Mouse (Mus musculus) erythroblast, adult 5-6 weeks (primary cell): ENCODE results near the gene Zpbp. TPM values are rescaled to one million over a fixed set of nuclear protein-coding genes. Genes with fewer than 3 reads are reported as not detected.

Experiments used
- ATAC-seq: replicated peaks from 2 replicates; pipeline ENCODE4 v1.8.0; 2016; ENCODE audit warnings: moderate number of reproducible peaks, mild to moderate bottlenecking, moderate TSS enrichment, inconsistent platforms; ENCODE audit not compliant: poor library complexity, low FRiP score, severe bottlenecking
- total RNA-seq, 2 experiments: library from RNA; stranded (forward) in 1 of 2; stranded (reverse) in 1 of 2; fragments of 150-400 nt in 1 of 2; fragments of 200-764, 138-1000 nt in 1 of 2; gene quantifications; 2 replicates each; pipeline versions ENCODE4 v1.2.3 to v1.2.4; 2015 to 2017; ENCODE audit warnings: low replicate concordance in 2 of 2

Zpbp gene
- total RNA-seq (2015; ENCODE audit: low replicate concordance) (1.2 and 1.9 TPM in 2 replicates), total RNA-seq (2017; ENCODE audit: low replicate concordance) (0.34 TPM in 1 of 2 replicates, not detected in the other)

GRCm38 (mm10) chr11:11461635-11462560 is at the start of gene Zpbp, which contains the start of gene Spata48:
TSS of gene Zpbp (minus strand) at chr11:11462408.
TSS of gene Spata48 (plus strand) at chr11:11462094.
- peak; percentile 97 for ATAC-seq

GRCm38 (mm10) chr11:11509413-11509812 is 47.2 kb upstream of the Zpbp start:
- no peak for ATAC-seq

- ATAC-seq, result no peak
Observed at GRCm38 (mm10) chr11:11506187-11506586, 44.0 kb upstream of the Zpbp start.

- ATAC-seq, result no peak
Observed at GRCm38 (mm10) chr11:11499944-11500343, 37.7 kb upstream of the Zpbp start.

GRCm38 (mm10) chr11:11495697-11496096 is 33.5 kb upstream of the Zpbp start:
- no peak for ATAC-seq

- no peak for ATAC-seq
Observed at GRCm38 (mm10) chr11:11492044-11492443, 29.8 kb upstream of the Zpbp start.

GRCm38 (mm10) chr11:11484378-11484777 is 22.2 kb upstream of the Zpbp start:
- 0 out of 2 replicates have a peak, but pooled peaks have one; percentile 35 for ATAC-seq

GRCm38 (mm10) chr11:11468924-11469323 is 6.7 kb upstream of the Zpbp start:
- no peak for ATAC-seq

GRCm38 (mm10) chr11:11462561-11462890 is 318 bp upstream of the Zpbp start:
- 0 out of 2 replicates have a peak, but pooled peaks have one; percentile 14 for ATAC-seq

GRCm38 (mm10) chr11:11455037-11455436 is 7.2 kb downstream of the Zpbp start:
- peak; percentile 65 for ATAC-seq

GRCm38 (mm10) chr11:11417356-11417755 is 44.9 kb downstream of the Zpbp start:
- ATAC-seq, result no peak

- no peak for ATAC-seq
Observed at GRCm38 (mm10) chr11:11414188-11414587, 48.0 kb downstream of the Zpbp start.

GRCm38 (mm10) chr11:11394686-11395085 is 67.5 kb downstream of the Zpbp start:
- ATAC-seq, result no peak

- no peak for ATAC-seq
Observed at GRCm38 (mm10) chr11:11393164-11393563, 69.0 kb downstream of the Zpbp start.

GRCm38 (mm10) chr11:11371305-11371704 is 90.9 kb downstream of the Zpbp start:
- no peak for ATAC-seq

- ATAC-seq, result no peak
Observed at GRCm38 (mm10) chr11:11283512-11283911, 178.7 kb downstream of the Zpbp start.

- ATAC-seq, result no peak
Observed at GRCm38 (mm10) chr11:11280128-11280527, 182.1 kb downstream of the Zpbp start.

- no peak for ATAC-seq
Observed at GRCm38 (mm10) chr11:11257348-11257747, 204.9 kb downstream of the Zpbp start.

- ATAC-seq, result no peak
Observed at GRCm38 (mm10) chr11:11242694-11243377, 219.4 kb downstream of the Zpbp start.

GRCm38 (mm10) chr11:11239346-11239745 is 222.9 kb downstream of the Zpbp start:
- ATAC-seq, result peak; percentile 73
